Mouse (Mus musculus) cortical plate, adult 2 months (tissue): Measurements from ENCODE around the gene Huwe1. TPM values are rescaled to one million over a fixed set of nuclear protein-coding genes. Genes with fewer than 3 reads are reported as not detected.
A peak's percentile ranks its signal among the peaks of the same experiment; 100 is the strongest.

ENCODE experiments used
- H3K27ac ChIP-seq: fragments of 200-500 bp; 2 replicates; pipeline ENCODE4 v1.5.1; 2012; ENCODE audit warnings: low read length, control low read depth, inconsistent platforms; ENCODE audit not compliant: insufficient read depth
- H3K4me1 ChIP-seq: fragments of 200-500 bp; 2 replicates; pipeline ENCODE4 v1.6.1; 2011; ENCODE audit warnings: low read length; ENCODE audit not compliant: control insufficient read depth, insufficient read depth
- H3K4me3 ChIP-seq: fragments of 200-500 bp; 2 replicates; pipeline ENCODE4 v1.5.1; 2011; ENCODE audit warnings: mild to moderate bottlenecking, low read length, control low read depth; ENCODE audit not compliant: insufficient read depth
- CTCF ChIP-seq: fragments of 200-500 bp; IDR thresholded peaks from 2 replicates; pipeline ENCODE4 v1.5.1; 2011; ENCODE audit warnings: mild to moderate bottlenecking, control low read depth, low read length; ENCODE audit not compliant: insufficient read depth; ENCODE audit errors: extremely low read depth
- POLR2A ChIP-seq: fragments of 200-500 bp; IDR thresholded peaks from 2 replicates; pipeline ENCODE4 v1.6.1; 2011; ENCODE audit warnings: mild to moderate bottlenecking, low read length, control low read depth; ENCODE audit not compliant: insufficient read depth; ENCODE audit errors: extremely low read depth
- polyA plus RNA-seq: library from polyadenylated mRNA; depleted of rRNA; stranded (reverse); fragments of >200 nt; gene quantifications from 2 replicates; pipeline ENCODE4 v1.2.3, GENCODE M21; 2012; rRNA removed

The Huwe1 gene
- polyA plus RNA-seq: 89.4 and 106 TPM in 2 replicates

GRCm38 (mm10) chrX:151800701-151801511 lies at the start of gene Huwe1:
Huwe1 (plus strand) TSS chrX:151800807.
- Histone ChIP-seq H3K4me3 (peak within 1 kb of the TSS; percentile 66), H3K4me1 (peaks cover 1% of the 10 kb centered on the region; the same call in 1 of the 2 replicates), H3K27ac (peak within 1 kb of the TSS; percentile 60)
- no peak for TF ChIP-seq CTCF
- peak; percentile 59; the same call in 1 of the 2 replicates for TF ChIP-seq POLR2A

GRCm38 (mm10) chrX:151780348-151780747 lies 20.3 kb upstream of the Huwe1 start:
- Histone ChIP-seq H3K4me1 (no peaks in the 10 kb centered on the region), H3K4me3 (no peak overlapping the region), H3K27ac (no peak overlapping the region)
- TF ChIP-seq CTCF (no peak), POLR2A (no peak)

GRCm38 (mm10) chrX:151782939-151783338 lies 17.7 kb upstream of the Huwe1 start:
- H3K27ac ChIP-seq: no peak overlapping the region
- H3K4me3 ChIP-seq: no peak overlapping the region
- TF ChIP-seq POLR2A (no peak), CTCF (no peak)
- no peaks in the 10 kb centered on the region for H3K4me1 ChIP-seq

- H3K4me3 ChIP-seq: no peak overlapping the region
- no peaks in the 10 kb centered on the region for H3K4me1 ChIP-seq
- TF ChIP-seq POLR2A (no peak), CTCF (no peak)
- no peak overlapping the region for H3K27ac ChIP-seq
These were observed 7.8 kb upstream of the Huwe1 start for GRCm38 (mm10) chrX:151792766-151793165.

GRCm38 (mm10) chrX:151797970-151798369 lies 2.6 kb upstream of the Huwe1 start:
- Histone ChIP-seq H3K4me1 (no peaks in the 10 kb centered on the region), H3K4me3 (no peak overlapping the region), H3K27ac (no peak overlapping the region)
- TF ChIP-seq POLR2A: no peak
- TF ChIP-seq CTCF: no peak

GRCm38 (mm10) chrX:151802328-151802955 lies 1.8 kb downstream of the Huwe1 start:
- Histone ChIP-seq H3K27ac (peak overlapping the region; percentile 18), H3K4me1 (peaks cover 1% of the 10 kb centered on the region; the same call in 1 of the 2 replicates), H3K4me3 (peak overlapping the region; percentile 98)
- TF ChIP-seq CTCF: no peak
- no peak for TF ChIP-seq POLR2A

GRCm38 (mm10) chrX:151802956-151803776 lies 2.6 kb downstream of the Huwe1 start:
- Histone ChIP-seq H3K4me3 (peak overlapping the region; percentile 98), H3K27ac (peak overlapping the region; percentile 99), H3K4me1 (peaks cover 1% of the 10 kb centered on the region; the same call in 1 of the 2 replicates)
- TF ChIP-seq POLR2A (peak; percentile 68), CTCF (no peak)

- Histone ChIP-seq H3K4me1 (peaks cover 1% of the 10 kb centered on the region; the same call in 1 of the 2 replicates), H3K4me3 (peak overlapping the region; percentile 98), H3K27ac (peak overlapping the region; percentile 99; the same call in 1 of the 2 replicates)
- TF ChIP-seq POLR2A: peak; percentile 20; the same call in 1 of the 2 replicates
- no peak for TF ChIP-seq CTCF
These were observed 3.1 kb downstream of the Huwe1 start for GRCm38 (mm10) chrX:151803777-151804101.

- Histone ChIP-seq H3K27ac (no peak overlapping the region), H3K4me1 (peaks cover 1% of the 10 kb centered on the region; the same call in 1 of the 2 replicates), H3K4me3 (peak overlapping the region; percentile 98)
- TF ChIP-seq CTCF (no peak), POLR2A (no peak)
These were observed 3.8 kb downstream of the Huwe1 start for GRCm38 (mm10) chrX:151804388-151804787.
